Mouse (Mus musculus) embryonic facial prominence, embryonic 10.5 days (tissue): Measurements from ENCODE around the gene Mtus2. TPM values are rescaled to one million over a fixed set of nuclear protein-coding genes. Genes with fewer than 3 reads are reported as not detected.

ENCODE experiments used
- DNase-seq: peaks from one replicate; pipeline ENCODE4 v3.0.0-alpha.2; 2017; ENCODE audit warnings: low spot score
- H3K27ac ChIP-seq: fragments of 300-500 bp; sonication (generic); replicated peaks from 2 replicates; pipeline ENCODE4 v1.5.1; 2016; ENCODE audit warnings: mild to moderate bottlenecking
- H3K27me3 ChIP-seq: fragments of 300-500 bp; sonication (generic); replicated peaks from 2 replicates; pipeline ENCODE4 v1.6.1; 2016; ENCODE audit warnings: low read depth, mild to moderate bottlenecking; ENCODE audit not compliant: poor library complexity, severe bottlenecking
- H3K36me3 ChIP-seq: fragments of 300-500 bp; sonication (generic); replicated peaks from 2 replicates; pipeline ENCODE4 v1.6.1; 2016; ENCODE audit warnings: mild to moderate bottlenecking, moderate library complexity
- H3K4me1 ChIP-seq: fragments of 300-500 bp; sonication (generic); 2 replicates; pipeline ENCODE4 v1.6.1; 2016
- H3K4me3 ChIP-seq: fragments of 300-500 bp; sonication (generic); 2 replicates; pipeline ENCODE4 v1.5.1; 2016; ENCODE audit warnings: mild to moderate bottlenecking, moderate library complexity
- H3K9me3 ChIP-seq: fragments of 300-500 bp; sonication (generic); 2 replicates; pipeline ENCODE4 v1.6.1; 2016; ENCODE audit warnings: mild to moderate bottlenecking
- WGBS: fragments of 180-500 bp; shearing (Covaris S2); methylation state at CpG from one replicate; pipeline ENCODE4 v1.1.7; 2016; 5-methylcytosine and 5-hydroxymethylcytosine counted together
- polyA plus RNA-seq: library from polyadenylated mRNA; unstranded; fragments of >200 nt; fragmentation: Nextera tagmentation; extraction: Ambion mirVana; gene quantifications from 2 replicates; pipeline ENCODE4 v1.2.1, GENCODE M21; 2016

Mtus2 gene
- polyA plus RNA-seq, 1 experiment from 2014 or later: 5.7 TPM

DNA sequence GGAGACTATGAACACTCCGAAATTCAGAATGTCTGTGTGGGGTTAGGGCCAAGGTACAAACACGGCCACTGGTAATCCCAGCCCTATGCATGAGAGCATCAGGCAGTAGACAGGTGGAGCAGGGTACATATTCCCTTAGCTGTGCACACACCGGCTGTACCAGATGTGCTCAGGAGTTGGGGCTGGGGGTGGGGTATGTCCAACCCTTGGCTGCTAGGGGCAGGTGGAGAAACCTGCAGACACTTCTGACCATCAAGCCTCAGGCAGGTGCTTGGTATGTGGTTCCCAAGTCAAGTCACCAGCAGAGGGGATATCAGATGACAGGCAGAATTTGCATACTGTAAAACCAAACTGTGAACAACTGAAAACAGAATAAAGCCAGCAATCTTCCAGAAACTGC is 371.9 kb downstream of the Mtus2 start:
- H3K9me3 ChIP-seq: no peaks in the 10 kb centered on the region
- H3K4me1 ChIP-seq: no peaks in the 10 kb centered on the region
- WGBS: 87% methylated on average over 3 of the region's 3 CpGs
- no peak overlapping the region for H3K27ac ChIP-seq
- DNase-seq: no peak
- H3K36me3 ChIP-seq: peaks cover 25% of the 10 kb centered on the region
- no peaks in the 10 kb centered on the region for H3K27me3 ChIP-seq
- no peak overlapping the region for H3K4me3 ChIP-seq

DNA sequence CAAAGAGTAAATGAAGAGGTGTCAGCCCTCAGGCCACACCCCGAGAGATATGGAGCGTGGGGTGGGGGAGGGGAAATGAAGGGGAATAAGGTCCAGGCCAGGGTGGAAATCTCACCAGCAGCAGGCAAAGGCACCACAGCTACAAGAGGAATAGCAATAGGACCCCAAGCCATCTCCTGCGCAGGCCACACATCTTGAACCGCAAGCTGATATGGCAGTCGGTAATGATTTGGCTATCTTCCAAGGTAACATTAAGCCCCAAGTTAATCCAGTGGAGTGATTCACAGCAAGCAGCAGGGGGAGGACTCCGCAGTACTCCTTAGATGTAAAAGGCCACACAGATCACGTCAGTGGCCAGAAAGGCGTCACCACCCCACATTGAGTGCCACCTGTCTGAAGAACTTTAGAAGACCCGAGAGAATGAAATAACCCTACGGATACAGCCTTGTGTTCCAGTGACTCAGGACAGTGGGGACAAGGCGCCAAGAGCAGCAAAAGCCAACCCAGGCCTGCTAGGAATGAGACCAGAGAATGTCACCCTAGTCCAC is 374.2 kb downstream of the Mtus2 start:
- 92% methylated on average over 11 of the region's 11 CpGs for WGBS
- Histone ChIP-seq H3K9me3 (no peaks in the 10 kb centered on the region), H3K27me3 (no peaks in the 10 kb centered on the region), H3K4me3 (no peak overlapping the region), H3K4me1 (no peaks in the 10 kb centered on the region), H3K36me3 (peaks cover 41% of the 10 kb centered on the region), H3K27ac (no peak overlapping the region)
- no peak for DNase-seq

DNA sequence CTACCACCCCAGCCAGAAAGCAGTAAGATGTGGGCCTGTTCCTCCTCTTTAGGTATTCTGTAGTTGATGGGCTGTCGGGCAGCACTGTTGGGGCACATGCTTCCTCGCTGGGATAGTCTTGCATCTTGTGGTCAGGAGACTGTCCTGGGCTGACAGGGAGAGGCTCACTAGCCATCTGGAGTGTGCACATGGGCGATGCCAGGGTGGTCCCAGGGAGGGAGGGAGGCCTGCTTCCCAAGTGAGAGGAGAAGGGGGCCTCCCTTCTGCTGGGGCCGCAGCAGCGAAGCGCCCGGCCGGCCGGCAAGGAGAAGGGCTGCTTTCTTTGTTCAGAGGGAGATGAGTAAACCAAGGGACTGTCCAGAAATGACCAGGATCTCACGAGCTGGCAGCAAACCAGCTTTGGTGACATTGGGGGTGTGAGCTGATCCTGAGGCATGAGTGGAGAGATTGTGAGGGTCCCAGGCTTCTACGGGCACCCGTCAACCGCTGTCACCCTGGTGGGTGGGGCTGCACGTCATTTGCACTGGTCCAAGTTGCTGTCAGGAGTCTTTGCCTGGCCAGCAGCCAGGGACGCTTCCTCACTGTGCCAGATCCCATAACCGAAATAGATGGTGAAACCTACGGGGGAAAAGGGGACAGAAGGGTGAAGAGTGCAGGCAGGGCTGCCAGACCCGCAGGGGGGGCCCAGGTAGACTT is 375.0 kb downstream of the Mtus2 start:
- Histone ChIP-seq H3K9me3 (no peaks in the 10 kb centered on the region), H3K4me3 (no peak overlapping the region), H3K4me1 (no peaks in the 10 kb centered on the region), H3K27ac (no peak overlapping the region), H3K36me3 (peaks cover 49% of the 10 kb centered on the region), H3K27me3 (no peaks in the 10 kb centered on the region)
- DNase-seq: no peak
- WGBS: 84% methylated on average over 18 of the region's 18 CpGs

DNA sequence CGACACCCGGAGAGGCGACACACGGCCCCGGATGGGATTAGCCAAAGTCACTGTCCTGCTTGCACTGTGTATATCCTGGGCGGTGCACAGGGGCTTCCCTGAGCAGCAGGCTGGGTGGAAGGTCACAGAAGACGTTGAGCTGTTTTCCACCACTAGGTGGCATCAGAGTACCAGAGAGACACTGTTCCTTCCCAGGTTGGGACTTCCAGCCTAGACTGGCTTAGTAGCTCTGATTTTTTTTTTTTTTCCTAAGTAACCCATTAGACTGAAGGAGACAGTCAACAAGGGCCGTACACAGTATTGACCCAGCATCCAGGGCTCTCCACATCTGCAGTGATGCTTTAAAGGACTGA is 375.5 kb downstream of the Mtus2 start:
- Histone ChIP-seq H3K4me3 (no peak overlapping the region), H3K4me1 (no peaks in the 10 kb centered on the region), H3K27ac (no peak overlapping the region), H3K27me3 (no peaks in the 10 kb centered on the region), H3K9me3 (no peaks in the 10 kb centered on the region), H3K36me3 (peaks cover 50% of the 10 kb centered on the region)
- peak; percentile 73 for DNase-seq
- 43% methylated on average over 8 of the region's 8 CpGs for WGBS

DNA sequence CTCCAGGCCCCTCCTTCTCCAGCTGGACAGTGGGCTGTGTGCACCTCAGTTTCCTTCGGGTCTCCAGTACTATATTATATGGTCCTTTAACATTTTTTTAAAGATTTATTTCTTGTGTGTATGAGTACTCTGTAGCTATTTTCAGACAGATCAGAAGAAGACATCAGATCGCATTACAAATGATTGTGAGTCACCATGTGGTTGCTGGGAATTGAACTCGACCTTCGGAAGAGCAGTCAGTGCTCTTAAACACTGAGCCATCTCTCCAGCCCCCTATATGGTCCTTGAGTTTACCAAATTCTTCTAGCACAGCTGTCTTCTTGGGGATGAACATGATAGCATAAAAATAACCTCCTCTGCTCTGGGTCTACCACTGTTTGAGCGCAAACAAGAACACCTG is 382.0 kb downstream of the Mtus2 start:
- H3K27me3 ChIP-seq: no peaks in the 10 kb centered on the region
- 89% methylated on average over 5 of the region's 5 CpGs for WGBS
- DNase-seq: no peak
- no peak overlapping the region for H3K27ac ChIP-seq
- H3K9me3 ChIP-seq: no peaks in the 10 kb centered on the region
- peaks cover 47% of the 10 kb centered on the region for H3K36me3 ChIP-seq
- no peak overlapping the region for H3K4me3 ChIP-seq
- peaks cover 13% of the 10 kb centered on the region for H3K4me1 ChIP-seq

DNA sequence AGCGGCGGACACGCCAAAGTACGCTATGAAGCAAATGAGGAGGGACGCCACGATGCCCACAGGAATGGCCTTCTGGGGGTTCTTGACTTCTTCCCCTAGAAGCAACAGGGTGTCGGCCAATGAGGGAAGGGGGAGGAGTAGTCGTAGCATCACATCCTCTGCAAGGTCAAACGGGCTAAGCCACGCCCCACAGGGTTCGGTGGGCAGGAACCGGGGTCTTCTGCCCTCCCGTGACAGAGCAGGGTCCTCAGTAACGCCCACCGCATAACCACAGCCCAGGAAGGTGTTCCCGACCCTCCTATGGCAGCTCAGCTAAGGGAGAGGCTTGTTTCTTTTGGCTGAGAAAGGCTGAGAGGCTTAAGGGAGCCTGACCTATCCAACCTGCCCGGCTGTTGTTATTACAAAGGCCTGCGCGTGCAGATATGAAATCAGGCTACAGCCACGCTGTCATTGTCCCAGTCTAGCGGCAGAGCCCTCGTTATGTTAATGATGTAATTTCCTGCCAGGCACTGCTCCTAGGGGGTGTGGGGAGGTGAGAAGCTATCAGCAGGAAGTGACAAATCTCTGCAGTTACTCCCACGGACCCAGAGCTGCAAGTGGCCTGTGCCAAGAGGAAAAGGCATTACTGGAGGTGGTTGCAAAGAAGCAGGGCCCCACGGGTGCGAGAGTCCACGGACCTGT is 385.1 kb downstream of the Mtus2 start:
- no peaks in the 10 kb centered on the region for H3K27me3 ChIP-seq
- H3K27ac ChIP-seq: peak overlapping the region; percentile 57; the same call in 1 of the 2 replicates
- peaks cover 13% of the 10 kb centered on the region for H3K4me1 ChIP-seq
- H3K36me3 ChIP-seq: peaks cover 30% of the 10 kb centered on the region
- 34% methylated on average over 26 of the region's 26 CpGs for WGBS
- H3K4me3 ChIP-seq: peak overlapping the region; percentile 41
- H3K9me3 ChIP-seq: no peaks in the 10 kb centered on the region
- DNase-seq: peak; percentile 52

DNA sequence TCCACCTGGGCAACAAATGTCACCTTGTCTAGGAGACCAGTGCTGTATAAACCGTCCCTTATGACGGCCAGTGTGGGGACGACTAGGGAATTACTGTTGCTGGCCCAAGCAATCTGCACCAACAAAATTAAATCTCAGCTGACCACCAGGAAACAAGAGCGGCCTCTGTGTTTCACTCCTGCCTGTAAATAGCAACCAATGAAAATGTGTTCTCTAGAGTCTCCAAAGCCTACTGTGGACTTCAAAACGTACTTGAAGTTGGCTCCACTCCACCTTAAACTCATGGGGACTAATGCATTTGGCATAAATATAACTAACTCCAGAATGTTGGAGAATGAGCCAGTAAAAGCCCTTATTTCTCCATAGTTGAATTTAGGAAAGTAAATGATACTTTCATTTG is 387.3 kb downstream of the Mtus2 start:
- Histone ChIP-seq H3K9me3 (no peaks in the 10 kb centered on the region), H3K27ac (no peak overlapping the region), H3K4me1 (peaks cover 13% of the 10 kb centered on the region), H3K27me3 (no peaks in the 10 kb centered on the region), H3K36me3 (peaks cover 28% of the 10 kb centered on the region), H3K4me3 (no peak overlapping the region)
- DNase-seq: no peak
- 92% methylated on average over 5 of the region's 5 CpGs for WGBS

DNA sequence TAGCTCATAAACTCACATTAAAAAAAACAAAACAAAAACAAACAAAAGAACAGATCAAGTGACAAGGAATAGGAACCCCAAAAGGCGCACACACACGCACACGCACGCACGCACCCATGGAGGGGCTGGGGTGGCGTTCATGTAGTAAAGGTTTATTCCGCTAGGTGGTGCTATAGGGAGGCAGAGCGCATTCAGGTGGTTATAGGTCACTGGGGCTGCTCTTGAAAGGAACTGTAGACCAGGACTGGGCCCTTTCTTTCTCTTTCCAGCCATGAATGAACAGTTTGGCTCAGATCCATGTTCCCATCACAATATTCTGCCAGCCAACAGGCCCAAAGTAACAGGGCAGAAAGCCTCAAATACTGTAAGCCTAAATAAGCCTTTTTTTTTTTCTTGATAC is 389.4 kb downstream of the Mtus2 start:
- H3K9me3 ChIP-seq: no peaks in the 10 kb centered on the region
- H3K4me3 ChIP-seq: no peak overlapping the region
- no peak for DNase-seq
- 72% methylated on average over 8 of the region's 8 CpGs for WGBS
- H3K36me3 ChIP-seq: peaks cover 24% of the 10 kb centered on the region
- H3K27me3 ChIP-seq: no peaks in the 10 kb centered on the region
- no peak overlapping the region for H3K27ac ChIP-seq
- peaks cover 12% of the 10 kb centered on the region for H3K4me1 ChIP-seq

DNA sequence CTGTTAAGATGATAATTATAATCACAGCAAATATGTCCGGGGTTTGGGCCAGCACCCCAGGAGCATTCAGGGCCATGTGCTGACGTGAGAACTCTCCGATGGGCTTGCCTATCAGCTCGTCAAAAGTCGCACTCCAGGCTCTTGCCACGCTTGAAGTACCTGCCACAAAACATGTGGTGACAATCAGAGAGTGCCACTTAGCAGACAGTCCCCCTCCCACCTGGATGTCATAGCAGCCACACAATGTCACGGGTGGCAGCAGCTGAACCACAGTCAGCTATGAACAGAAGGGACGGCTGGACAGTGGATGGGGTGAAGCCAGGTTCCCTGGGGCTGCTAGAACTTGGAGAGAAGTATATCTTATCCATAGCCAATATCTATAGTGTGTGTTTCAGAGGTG is 391.0 kb downstream of the Mtus2 start:
- Histone ChIP-seq H3K9me3 (no peaks in the 10 kb centered on the region), H3K4me3 (no peak overlapping the region), H3K36me3 (peaks cover 20% of the 10 kb centered on the region), H3K27ac (no peak overlapping the region), H3K4me1 (no peaks in the 10 kb centered on the region), H3K27me3 (no peaks in the 10 kb centered on the region)
- no peak for DNase-seq
- WGBS: 77% methylated on average over 8 of the region's 8 CpGs

DNA sequence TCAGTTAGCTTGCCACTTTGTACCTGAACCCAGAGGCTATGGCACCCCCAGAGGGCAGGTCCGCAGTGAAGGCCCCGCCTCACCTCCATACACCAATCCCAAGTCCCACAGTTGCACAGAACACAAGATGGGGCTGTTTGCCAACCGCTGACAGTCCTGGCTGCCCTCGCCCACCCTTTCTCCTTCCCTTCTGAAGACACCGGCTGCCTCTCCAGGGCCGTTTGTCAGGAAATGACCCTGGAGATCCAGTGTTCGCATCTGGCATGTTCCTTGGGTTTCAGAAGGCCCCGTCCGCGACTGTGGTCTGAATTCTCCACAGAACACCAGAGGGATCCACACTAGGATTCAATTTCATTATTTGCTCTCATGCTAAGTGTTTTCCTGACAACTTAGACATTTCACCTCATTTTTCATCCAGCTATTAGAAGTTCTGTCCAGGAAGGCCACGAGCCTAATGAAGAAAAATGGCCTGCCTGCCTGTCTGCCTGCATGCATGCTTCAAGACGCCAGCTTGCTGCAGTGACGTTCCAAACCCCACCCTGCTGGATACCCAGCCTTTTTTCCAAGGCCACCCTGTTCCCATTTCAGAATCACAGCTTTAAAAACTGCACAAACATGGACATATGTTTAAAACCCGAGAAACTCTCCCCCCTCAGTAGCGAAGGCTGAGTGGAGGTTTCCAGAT is 392.3 kb downstream of the Mtus2 start:
- 79% methylated on average over 15 of the region's 15 CpGs for WGBS
- H3K27ac ChIP-seq: no peak overlapping the region
- no peaks in the 10 kb centered on the region for H3K27me3 ChIP-seq
- peaks cover 7% of the 10 kb centered on the region for H3K4me1 ChIP-seq
- H3K36me3 ChIP-seq: peaks cover 20% of the 10 kb centered on the region
- no peak for DNase-seq
- no peak overlapping the region for H3K4me3 ChIP-seq
- H3K9me3 ChIP-seq: no peaks in the 10 kb centered on the region

DNA sequence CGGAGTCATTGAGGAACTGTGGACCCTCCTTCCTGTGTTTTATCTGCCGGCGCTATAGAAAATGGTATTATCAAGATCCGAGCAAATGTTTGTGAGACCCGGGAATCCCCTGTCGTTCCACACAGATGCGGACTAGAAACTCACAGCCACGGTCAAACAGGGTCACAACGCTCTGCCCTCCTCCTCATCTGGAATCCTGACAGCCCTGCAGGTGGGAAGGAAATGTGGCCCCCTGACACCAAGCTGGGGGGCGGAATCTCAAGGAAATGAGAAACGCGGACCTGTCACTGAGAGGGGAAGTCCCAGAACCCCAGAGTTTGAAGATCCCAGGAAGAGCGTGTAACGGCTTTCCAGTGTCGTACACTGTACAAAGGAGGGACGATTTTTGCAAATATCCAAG is 396.3 kb downstream of the Mtus2 start:
- Histone ChIP-seq H3K4me1 (peaks cover 11% of the 10 kb centered on the region), H3K4me3 (no peak overlapping the region), H3K36me3 (peaks cover 18% of the 10 kb centered on the region), H3K9me3 (no peaks in the 10 kb centered on the region), H3K27ac (no peak overlapping the region), H3K27me3 (no peaks in the 10 kb centered on the region)
- DNase-seq: no peak
- WGBS: 81% methylated on average over 16 of the region's 16 CpGs

DNA sequence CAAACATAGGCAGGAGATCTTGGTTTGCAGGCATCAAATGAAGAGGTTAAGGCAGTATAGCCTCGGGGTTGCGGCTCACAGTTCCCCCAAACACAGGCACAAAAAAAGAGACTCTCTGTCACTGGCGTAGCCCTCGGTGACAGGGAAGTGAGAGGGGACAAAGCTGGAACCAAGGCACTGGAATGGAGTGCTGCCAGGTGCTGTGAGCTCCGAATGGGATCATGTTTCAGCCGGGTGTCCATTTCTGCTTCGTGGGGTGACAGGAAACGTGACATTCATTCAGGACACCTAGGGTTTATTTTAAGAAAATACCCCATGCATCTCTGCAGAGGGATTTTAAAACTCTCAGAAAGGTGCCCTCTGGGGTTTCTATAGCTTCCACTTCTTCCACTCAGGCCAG is 397.4 kb downstream of the Mtus2 start:
- WGBS: 60% methylated on average over 8 of the region's 8 CpGs
- no peak for DNase-seq
- Histone ChIP-seq H3K27ac (no peak overlapping the region), H3K4me3 (no peak overlapping the region), H3K27me3 (no peaks in the 10 kb centered on the region), H3K36me3 (peaks cover 18% of the 10 kb centered on the region), H3K4me1 (peaks cover 11% of the 10 kb centered on the region), H3K9me3 (no peaks in the 10 kb centered on the region)

DNA sequence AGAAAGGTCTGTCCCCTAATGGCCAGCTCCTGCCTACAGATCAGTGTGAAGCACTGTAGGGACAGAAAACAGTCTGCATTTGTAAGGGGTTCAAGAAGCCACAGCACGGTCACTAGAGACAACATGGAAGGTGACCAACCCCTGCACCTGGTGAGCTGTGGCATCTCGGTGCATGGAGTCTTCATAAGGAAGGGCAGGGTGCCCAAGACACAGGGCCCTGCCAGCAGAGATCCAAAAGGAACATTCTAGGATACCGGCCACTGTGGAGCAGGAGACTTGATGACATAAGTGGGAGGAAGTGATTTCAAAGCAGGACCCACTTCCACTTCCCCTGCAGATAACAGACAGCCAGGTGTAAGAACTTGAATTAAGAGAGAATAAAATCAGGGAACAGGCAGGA is 398.7 kb downstream of the Mtus2 start:
- no peaks in the 10 kb centered on the region for H3K27me3 ChIP-seq
- H3K4me3 ChIP-seq: no peak overlapping the region
- H3K36me3 ChIP-seq: peaks cover 18% of the 10 kb centered on the region
- no peaks in the 10 kb centered on the region for H3K9me3 ChIP-seq
- peaks cover 16% of the 10 kb centered on the region for H3K4me1 ChIP-seq
- DNase-seq: no peak
- 92% methylated on average over 3 of the region's 3 CpGs for WGBS
- no peak overlapping the region for H3K27ac ChIP-seq
